Comparison of ENCODE assay signal across 8 mouse cellular contexts in genomic region chr12:21613781-21614180, GRCm38 (mm10).
DNase-seq lines count a peak whose midpoint lies in the region; ATAC-seq and TF ChIP-seq lines count a peak whose summit lies in the region.
"Not testable (repeated sequence)": the region's sequence is repeated elsewhere in the genome, so short reads cannot be mapped to it uniquely, and the experiment has no call there.

No protein-coding gene starts in this region.

- not testable (repeated sequence) for H3K4me1 ChIP-seq in ES-Bruce4 (ENCODE audit: control insufficient read depth, insufficient read depth, low read length); hindbrain, embryonic 11.5 days (replicated peaks; ENCODE audit: control insufficient read depth, insufficient read depth, low read length); liver, postnatal 0 days (ENCODE audit: insufficient read depth); thymus, adult 2 months (replicated peaks; ENCODE audit: control insufficient read depth, insufficient read depth, low read length)

- 24% methylated on average over 2 of the region's 2 CpGs for WGBS in hindbrain, embryonic 11.5 days
- WGBS in liver, postnatal 0 days (ENCODE audit: insufficient replicate concordance): 15% methylated on average over 2 of the region's 2 CpGs
- WGBS in thymus, adult 2 months: 18% methylated on average over 2 of the region's 2 CpGs

- not testable (repeated sequence) for TF ChIP-seq EP300 in ES-Bruce4 (IDR thresholded peaks at IDR 0.05; ENCODE audit: insufficient read depth, low read depth, low read length); liver, postnatal 0 days (IDR thresholded peaks at IDR 0.05; ENCODE audit: low read depth)

- not testable (repeated sequence) for H3K9ac ChIP-seq in ES-Bruce4 (ENCODE audit: low read depth, poor library complexity, severe bottlenecking); hindbrain, embryonic 11.5 days (ENCODE audit: low read depth, low read length); liver, postnatal 0 days (replicated peaks)

- not testable (repeated sequence) for H3K4me2 ChIP-seq in hindbrain, embryonic 11.5 days (replicated peaks; ENCODE audit: low read depth, low read length); liver, postnatal 0 days (ENCODE audit: low read depth, low read length)

- not testable (repeated sequence) for H3K4me3 ChIP-seq in ES-Bruce4 (ENCODE audit: low read depth, low read length); hindbrain, embryonic 11.5 days (ENCODE audit: low read depth, low read length); liver, postnatal 0 days (ENCODE audit: low read depth, low read length); thymus, adult 2 months (ENCODE audit: control insufficient read depth, insufficient read depth, low read length)

- peak; percentile 25 for DNase-seq in cerebellum, adult 9-11 months
- peak; percentile 7 to 62 for DNase-seq in frontal cortex, postnatal 10 days (ENCODE audit: low spot score in 2 of 2)
- peak; percentile 86 for DNase-seq in hindbrain, embryonic 11.5 days (ENCODE audit: low spot score)
- DNase-seq in layer of hippocampus, adult 9-10 months (ENCODE audit: low spot score): peak; percentile 56
- peak; percentile 79 for DNase-seq in liver, postnatal 0 days
- peak; percentile 20 for DNase-seq in retina, adult 2 months (ENCODE audit: low read depth, low spot score)
- peak; percentile 42 for DNase-seq in thymus, adult 2 months

- not testable (repeated sequence) for H3K27ac ChIP-seq in ES-Bruce4 (ENCODE audit: insufficient read depth, low read length); hindbrain, embryonic 11.5 days (ENCODE audit: low read depth, low read length); liver, postnatal 0 days (ENCODE audit: low read depth); thymus, adult 2 months (ENCODE audit: control insufficient read depth, insufficient read depth, low read length)

- not testable (repeated sequence) for H3K36me3 ChIP-seq in ES-Bruce4 (ENCODE audit: control insufficient read depth, insufficient read depth, low read length, poor library complexity, severe bottlenecking); hindbrain, embryonic 11.5 days (ENCODE audit: control insufficient read depth, insufficient read depth, low read length); liver, postnatal 0 days (replicated peaks; ENCODE audit: insufficient read depth, low read length); thymus, adult 2 months (ENCODE audit: control insufficient read depth, insufficient read depth, low read length)

- ATAC-seq in hindbrain, embryonic 11.5 days (ENCODE audit: low FRiP score); liver, postnatal 0 days: not testable (repeated sequence)

- not testable (repeated sequence) for H3K27me3 ChIP-seq in ES-Bruce4 (ENCODE audit: control insufficient read depth, insufficient read depth, low read length, poor library complexity, severe bottlenecking); hindbrain, embryonic 11.5 days (ENCODE audit: control insufficient read depth, insufficient read depth, low read length); liver, postnatal 0 days (ENCODE audit: insufficient read depth, low read length); thymus, adult 2 months (ENCODE audit: control insufficient read depth, insufficient read depth, low read length)

- H3K9me3 ChIP-seq in ES-Bruce4 (replicated peaks; ENCODE audit: control insufficient read depth, insufficient read depth, low read length, poor library complexity, severe bottlenecking); hindbrain, embryonic 11.5 days (ENCODE audit: control insufficient read depth, low read length); liver, postnatal 0 days (ENCODE audit: low read length): not testable (repeated sequence)

- not testable (repeated sequence) for TF ChIP-seq POLR2A in ES-Bruce4 (IDR thresholded peaks at IDR 0.05; ENCODE audit: insufficient read depth, low read length); thymus, adult 2 months (IDR thresholded peaks at IDR 0.05; ENCODE audit: control insufficient read depth, extremely low read depth, insufficient read depth, low read length, poor library complexity)

- TF ChIP-seq CTCF in ES-Bruce4 (IDR thresholded peaks at IDR 0.05; ENCODE audit: low read depth, low read length): peak; percentile 64
- peak; percentile 83 for TF ChIP-seq CTCF in liver, postnatal 0 days (IDR thresholded peaks at IDR 0.05; ENCODE audit: low read depth)
- TF ChIP-seq CTCF in thymus, adult 2 months (IDR thresholded peaks at IDR 0.05; ENCODE audit: borderline replicate concordance, control insufficient read depth, extremely low read depth, insufficient read depth, low read length, poor library complexity): not testable (repeated sequence)

Comparison
In these comparisons a context has a peak if more than half of its experiments do, and no peak if none do; other contexts are left out.
1. DNase-seq: peak in every context shown above with its lines; median percentile 86 in hindbrain, embryonic 11.5 days; 79 in liver, postnatal 0 days; 56 in layer of hippocampus, adult 9-10 months; 42 in thymus, adult 2 months; 34 in frontal cortex, postnatal 10 days; 25 in cerebellum, adult 9-11 months; 20 in retina, adult 2 months.